Mouse (Mus musculus) brain, embryonic 14.5 days (tissue): ENCODE measurements at regions not wholly inside any gene's neighbourhood (a gene's known extent, or its start where the extent isn't known, plus 50 kb on each side); places are given as distances from the start of the nearest gene placed in this dataset.

Experiments used
- CTCF ChIP-seq: fragments of 200-500 bp; IDR thresholded peaks from 2 replicates; pipeline ENCODE4 v1.5.1; 2012; ENCODE audit warnings: inconsistent platforms, mild to moderate bottlenecking, moderate library complexity, borderline replicate concordance; ENCODE audit not compliant: insufficient read depth, insufficient read length; ENCODE audit errors: extremely low read depth
- POLR2A ChIP-seq: fragments of 200-500 bp; IDR thresholded peaks from 2 replicates; pipeline ENCODE4 v1.6.1; 2012; ENCODE audit warnings: mild to moderate bottlenecking, inconsistent platforms, borderline replicate concordance; ENCODE audit not compliant: poor library complexity, insufficient read depth, insufficient read length, severe bottlenecking; ENCODE audit errors: extremely low read depth

- no peak for TF ChIP-seq POLR2A
- TF ChIP-seq CTCF = no peak
Measured at GRCm38 (mm10) chr17:14578721-14579120, 115.3 kb downstream of the Thbs2 start.
